Mouse (Mus musculus) urinary bladder, postnatal 25 days (tissue): ENCODE measurements around the gene Mblac2.

Experiments
- DNase-seq: peaks from one replicate; pipeline ENCODE4 v3.0.0; 2022; ENCODE audit warnings: low spot score

Gene Mblac2

DNA sequence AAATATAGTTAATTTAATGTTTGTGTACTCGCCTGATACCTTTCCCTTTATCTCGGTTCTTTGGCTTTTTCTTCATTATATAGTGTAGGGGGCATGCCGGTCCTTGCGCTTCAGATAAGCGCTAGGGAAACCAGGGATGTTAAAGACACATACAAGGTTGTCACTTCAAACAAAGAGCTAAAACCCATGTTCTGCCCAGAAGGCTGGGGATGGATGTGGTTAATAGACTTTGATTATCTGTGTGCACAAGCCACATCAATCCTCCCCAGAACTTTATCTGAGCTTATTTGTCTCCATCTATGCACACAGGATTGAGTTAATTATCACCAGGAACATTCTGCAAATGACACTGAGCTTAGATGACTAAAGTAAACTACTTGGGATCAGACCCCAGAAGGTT lies 25.5 kb downstream of the Mblac2 start:
- DNase-seq, result no peak

DNA sequence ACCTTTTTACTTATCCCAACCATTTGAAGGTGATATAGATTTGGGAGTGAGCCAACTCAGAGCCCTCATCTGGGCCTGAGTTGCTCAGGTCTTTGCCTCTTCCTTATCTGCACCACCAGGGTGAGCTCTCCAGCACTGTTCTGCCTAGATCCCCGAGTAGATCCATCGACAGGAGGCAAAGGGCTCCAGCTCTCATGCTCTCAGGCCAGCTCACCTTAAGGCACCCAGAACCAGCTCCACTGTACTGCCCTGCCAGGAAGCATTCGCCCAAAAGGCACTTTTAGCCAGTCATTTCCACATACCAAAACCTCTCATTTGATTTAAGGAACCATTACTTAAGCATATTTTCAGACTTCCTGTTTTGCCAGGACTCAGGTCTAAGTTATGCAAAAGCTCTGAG lies 29.8 kb downstream of the Mblac2 start:
- DNase-seq, result no peak

DNA sequence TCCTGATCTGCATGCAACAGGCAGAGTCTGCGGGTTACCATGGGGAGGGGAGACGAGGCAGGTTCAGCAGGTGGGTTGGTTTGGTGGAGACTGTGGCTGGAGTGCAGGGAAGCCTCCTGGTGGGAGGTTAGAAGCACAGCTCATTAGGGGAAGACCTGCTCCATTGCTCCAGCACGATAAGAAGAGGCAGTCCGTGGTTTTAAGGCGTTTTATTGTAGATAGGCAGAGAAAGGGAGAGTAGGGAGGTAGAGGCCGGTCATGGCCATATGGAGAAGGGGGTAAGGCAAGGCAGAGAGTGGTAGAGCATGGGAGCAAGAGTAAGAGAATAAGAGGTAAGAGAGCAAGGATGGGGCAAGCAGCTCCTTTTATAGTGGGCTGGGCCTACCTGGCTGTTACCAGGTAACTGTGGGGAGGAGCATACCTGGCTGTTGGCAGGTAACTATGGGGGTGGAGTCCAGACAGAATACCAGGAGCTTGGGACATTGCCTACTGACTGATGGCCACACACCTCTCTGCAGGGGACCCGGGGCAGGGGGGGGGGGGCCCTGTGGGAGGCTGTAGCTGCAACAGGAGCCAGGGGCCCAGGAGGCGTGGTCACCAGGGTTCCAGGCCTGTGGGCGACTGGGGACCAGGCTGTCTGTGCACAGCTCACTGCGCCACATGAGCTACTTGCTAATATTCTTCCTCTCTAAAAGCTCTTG lies 32.4 kb downstream of the Mblac2 start:
- no peak for DNase-seq

DNA sequence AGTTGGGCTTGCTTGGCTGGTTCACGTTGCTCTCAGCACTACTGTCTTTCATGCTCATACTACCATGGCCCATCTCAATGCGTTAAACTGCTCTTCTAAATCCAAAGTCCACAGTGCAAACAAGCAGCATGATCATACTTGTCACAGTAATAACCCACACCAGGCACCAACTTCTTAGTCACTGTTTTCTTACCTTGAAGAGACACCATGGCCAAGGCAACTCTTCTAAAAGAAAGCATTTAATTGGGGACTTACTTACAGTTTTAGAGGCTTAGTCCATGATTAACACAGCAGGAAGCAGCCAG lies 32.9 kb downstream of the Mblac2 start:
- DNase-seq, result no peak

DNA sequence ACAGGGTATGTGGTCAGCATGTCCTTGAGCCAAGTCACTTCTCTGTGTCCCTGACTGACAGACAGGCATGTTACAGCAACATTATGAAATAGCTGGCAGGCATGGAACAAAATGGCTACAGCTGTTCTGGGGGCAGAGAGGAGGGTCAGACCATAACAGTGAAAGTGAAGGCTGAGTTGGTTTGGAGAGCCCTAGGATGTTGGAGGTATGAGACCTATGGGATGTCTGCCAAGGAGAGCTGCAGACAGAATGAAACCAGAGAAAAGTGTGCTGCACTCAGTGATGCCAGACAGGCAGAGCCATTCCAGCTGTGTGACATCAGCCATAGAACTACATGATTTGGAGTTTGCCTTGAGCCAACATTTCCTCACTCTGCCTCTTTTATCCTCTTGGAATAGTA lies 43.7 kb downstream of the Mblac2 start:
- DNase-seq, result no peak

DNA sequence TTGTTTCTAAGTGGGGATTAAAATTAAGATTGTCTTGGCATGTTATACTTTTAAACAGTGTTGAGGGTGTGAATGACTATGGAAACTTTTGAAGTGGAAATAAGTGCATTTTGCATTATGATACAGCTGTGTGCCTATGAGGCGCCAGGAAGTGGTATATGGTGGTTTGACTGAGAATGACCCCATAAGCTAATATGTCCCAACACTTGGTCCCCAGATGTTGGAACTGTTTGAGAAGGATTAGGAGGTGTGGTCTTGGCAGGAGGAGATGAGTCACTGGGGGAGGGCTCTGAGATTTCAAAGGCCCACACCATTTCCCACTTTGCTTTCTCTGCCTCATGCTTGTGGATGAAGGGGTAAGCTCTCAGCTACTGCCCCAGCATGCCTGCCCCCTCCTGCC lies 44.2 kb downstream of the Mblac2 start:
- DNase-seq, result no peak

DNA sequence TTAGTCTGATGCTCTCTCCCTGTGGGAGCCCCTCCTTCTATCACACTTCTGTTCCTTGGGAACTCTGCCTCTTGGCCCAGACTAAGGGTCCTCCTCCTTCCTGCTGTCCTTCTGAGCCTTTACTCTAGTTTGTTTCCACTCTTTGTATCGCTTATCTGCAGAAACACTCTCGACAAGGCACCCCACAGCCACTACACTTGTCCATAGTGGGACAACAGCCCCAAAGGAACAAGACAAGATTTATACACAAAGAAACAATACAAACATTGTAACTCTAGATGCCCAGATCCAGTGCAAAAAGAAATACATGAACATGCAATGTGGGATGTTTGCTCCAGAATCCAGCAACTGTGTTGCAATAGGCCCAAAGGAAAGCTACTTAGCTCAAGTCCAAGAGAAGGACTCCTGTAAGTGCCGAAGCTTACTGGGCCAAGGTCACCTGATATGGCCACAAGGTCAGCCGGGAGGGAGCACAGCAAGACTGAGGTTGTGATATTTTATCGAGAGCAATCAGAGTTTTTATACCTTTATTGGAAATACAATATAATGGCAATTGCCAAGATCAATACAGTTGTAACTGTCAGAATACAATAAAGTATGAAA lies 46.0 kb downstream of the Mblac2 start:
- DNase-seq, result no peak

DNA sequence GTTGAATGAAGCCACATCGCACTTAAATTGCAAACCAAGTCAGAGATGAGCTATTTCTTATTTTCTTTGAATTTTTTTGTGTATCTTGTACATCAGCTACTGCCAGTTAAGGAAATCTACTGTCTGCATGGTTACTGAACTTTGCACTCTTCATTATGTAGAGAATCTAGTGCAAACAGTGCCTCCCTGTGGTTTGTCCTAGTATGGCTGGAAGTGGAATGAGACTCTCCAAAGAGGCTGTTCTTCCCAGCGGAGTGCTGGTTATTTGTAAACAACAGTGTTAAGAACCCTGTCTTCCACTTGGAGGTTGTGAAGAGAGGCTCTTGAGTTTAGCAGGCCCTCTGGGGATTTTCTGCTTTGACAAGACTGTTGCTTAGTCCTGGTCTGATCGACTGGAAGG lies 49.2 kb downstream of the Mblac2 start:
- peak; percentile 26 for DNase-seq

DNA sequence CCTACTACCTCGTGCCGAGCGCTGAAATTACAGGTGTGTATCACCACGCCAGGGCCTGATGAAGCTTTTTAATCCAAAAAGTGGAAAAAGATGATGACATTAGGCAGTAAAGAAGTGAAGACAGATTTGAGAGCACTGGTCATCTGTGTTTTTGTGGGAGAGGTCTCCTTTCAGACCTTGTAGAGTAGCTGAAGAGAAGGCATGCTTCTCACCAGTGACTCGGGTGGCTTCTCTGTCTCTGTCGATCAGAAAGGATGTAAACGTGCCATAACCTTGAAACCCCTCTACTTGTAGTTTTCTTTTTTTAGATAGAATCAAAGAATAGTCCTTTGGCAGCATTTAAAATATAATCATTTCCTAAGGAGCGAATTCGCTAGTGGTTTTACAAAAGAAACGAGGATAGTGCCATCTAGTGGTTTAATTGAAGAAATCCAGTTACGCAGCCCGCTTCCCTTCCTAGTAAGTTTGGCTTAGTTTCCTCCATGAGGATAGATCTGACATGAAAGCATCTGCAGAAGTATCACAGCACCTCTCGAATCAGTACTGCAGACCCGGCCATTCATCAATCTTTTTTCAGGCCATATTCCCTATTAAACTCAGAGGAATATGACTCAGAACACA lies 50.5 kb downstream of the Mblac2 start:
- DNase-seq, result no peak

DNA sequence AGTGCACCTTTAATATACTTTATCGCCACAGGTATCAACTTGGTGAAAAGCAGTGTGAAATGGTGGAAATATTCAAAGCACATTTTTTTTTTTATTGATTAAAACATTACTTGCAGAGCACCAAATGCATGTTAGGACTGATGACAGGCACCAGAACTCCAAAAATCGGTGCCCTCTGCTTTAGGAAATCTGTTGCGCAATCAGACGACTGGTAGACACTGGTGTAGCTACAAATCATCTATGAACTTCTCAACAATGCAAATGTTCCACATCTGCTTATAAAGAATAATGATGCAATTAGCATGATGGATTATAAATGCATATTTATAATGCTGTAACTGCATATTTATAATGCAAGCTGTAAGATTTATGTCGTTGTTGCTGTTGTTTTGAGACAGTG lies 53.0 kb downstream of the Mblac2 start:
- no peak for DNase-seq

DNA sequence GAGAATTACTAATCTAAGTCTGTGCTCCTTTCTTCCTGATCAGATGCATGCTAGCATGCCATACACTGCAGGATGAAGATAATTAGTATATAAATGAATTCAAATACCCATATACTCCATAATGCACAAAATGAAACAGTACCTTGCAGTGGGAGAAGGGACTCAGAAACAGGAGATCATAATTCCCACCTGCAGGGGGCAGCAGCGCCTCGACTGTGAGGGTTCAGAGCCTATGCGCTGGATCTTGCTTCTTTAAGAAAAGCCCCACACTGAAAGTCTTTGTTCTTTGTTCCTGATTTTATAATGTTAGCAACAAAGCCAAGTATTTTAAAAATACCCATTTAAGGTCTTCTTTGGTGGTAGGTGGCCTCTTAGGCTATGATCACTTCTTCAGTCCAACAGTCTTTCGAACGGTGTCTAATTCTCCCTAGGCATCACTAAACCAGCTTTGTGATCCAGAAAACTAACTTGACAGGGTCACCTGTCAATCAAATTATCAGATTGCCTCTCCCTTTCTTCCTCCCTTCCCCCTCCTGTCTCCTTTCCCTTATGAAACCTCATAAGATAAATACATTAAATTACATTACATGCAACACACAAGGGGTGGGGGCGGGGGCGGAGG lies 56.0 kb downstream of the Mblac2 start:
- peak; percentile 53 for DNase-seq

DNA sequence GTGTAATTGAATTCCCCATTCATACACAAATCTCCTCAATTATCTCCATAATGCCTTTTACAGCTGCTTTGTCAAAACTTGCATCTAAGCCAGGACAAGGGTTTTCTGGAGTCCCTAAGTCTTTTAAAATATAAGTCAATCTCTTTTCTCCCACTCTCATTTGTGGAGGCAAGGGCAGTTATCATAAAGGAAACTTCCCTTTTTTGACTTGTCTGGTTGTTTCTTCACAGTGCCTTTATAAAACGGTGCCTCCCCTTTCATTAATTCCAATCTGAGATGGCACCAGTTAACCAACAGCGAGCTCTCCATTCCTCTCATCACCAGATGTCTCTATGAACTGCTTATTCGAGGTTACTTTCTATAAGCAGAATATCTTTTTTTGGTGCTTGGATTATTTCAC lies 65.1 kb downstream of the Mblac2 start:
- DNase-seq, result no peak

DNA sequence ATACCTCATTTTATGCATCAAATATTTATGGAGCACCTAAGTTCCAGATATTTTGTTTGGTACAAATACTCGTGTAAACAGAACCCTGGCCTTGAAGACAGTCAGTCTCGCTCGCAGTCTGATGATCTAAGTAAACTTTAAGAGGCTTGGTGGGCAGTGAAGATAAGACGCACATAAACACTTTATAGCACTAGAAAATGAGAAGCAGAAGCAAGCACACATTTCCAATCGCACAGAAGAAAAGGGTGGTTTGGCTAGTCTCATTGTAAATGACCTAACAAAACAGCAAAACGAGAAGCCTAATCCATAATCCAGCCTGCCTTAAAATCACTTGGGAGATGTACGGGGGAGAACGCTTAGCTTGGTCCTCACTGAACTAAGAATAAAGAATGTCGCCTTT lies 71.3 kb downstream of the Mblac2 start:
- DNase-seq, result no peak

DNA sequence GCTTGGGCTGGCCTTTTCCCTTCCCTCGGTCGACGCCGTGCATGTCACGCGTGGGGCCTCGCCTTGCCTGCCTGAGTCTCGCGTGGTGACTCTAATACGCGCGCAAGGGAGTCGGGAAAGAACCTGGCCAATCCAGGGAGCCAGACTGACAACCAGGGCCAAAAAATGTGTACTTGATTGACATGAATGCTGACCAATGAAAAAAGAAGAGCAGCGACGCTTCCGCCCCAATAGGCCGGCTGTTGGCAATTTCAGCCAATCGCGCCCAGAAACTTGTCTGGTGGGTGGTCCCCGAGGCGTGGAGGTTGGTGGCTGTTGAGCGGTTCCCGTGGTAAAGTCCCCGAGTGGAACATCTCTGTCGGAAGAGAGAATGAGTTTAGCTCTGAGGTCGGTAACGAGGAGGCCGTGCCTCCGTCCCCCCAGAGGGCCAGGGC lies 71.8 kb downstream of the Mblac2 start, which contains the start of gene Cetn3:
TSS of gene Cetn3 (plus strand) at position 107 of the 434 bp plus-strand sequence.
- peak; percentile 80 for DNase-seq

DNA sequence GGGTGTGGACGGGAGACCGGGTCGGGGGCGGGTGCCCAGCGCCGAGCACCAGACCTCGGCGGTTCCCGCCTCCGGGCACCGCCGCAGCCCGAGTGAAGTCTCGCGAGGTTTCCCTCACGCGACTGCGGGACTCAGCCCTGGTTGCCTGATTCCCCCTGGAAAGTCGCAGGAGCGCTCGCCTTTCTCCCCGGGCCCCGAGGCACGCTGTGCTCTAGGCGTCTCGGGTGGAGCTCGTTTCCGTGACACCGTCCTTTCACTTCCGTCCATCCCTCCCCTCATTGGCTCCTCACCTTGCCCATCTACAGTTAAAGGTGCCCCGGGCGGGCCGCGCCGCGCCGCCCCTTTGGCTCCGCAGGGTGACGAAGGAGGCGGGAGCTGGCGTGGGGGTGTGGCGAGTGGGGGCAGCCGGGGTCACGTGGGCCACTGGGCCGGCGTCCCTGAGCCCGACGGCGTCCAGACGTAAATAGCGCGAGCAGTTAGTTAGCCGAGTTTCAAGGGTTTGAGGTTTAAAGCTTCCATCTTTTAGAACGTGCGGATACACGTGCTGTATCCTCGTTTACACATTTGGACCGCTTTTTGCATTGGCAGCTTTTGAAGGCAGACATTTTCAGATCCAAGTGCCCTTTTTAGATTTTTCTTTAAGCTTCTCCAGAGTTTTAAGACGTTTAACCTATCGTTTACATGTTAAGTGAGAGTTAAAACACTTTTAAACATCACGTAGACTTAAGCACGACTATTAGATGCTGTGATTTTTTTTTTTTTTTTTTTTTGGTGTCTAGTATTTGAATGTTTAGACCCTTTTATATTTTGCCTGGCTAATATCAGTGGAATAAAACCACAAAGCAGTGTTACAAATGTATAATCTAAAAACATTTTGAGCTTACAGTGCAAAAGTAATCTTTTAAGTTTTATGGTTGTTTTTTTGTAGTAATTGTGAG lies 72.5 kb downstream of the Mblac2 start:
- DNase-seq, result peak; percentile 95

DNA sequence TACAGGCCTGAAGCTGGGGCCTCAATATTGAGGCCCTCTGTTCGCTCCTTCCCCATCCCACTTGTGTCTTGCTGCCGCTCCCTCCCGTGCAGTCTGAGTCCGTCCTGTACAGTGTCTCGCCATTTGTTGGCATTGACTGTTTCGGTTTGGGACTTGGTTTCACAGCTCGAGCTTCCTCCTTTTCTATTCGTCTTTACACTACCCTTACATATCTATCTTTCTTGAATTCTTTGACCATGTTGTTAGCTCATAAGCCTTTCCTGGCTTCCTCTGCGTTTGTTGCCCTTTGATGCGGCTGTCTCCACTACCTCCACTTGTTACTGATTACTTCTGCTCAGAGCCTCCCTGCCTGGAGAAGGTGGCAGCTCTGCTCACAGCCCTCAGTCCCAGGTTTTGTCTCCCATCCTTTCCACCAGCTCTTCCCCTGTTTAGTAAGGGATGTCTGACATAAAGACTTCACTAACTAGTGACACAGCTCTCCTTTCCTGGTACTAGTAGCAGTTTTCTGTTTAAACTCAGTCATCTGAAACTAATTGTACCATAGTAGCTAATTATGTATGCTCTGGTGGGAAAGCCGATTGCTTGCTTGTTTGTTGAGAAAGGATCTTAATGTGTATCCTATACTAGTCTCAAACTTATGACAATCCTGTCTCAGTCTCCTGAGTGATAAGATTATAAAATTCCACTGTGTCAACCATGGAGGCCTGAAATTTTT lies 74.8 kb downstream of the Mblac2 start:
- no peak for DNase-seq

DNA sequence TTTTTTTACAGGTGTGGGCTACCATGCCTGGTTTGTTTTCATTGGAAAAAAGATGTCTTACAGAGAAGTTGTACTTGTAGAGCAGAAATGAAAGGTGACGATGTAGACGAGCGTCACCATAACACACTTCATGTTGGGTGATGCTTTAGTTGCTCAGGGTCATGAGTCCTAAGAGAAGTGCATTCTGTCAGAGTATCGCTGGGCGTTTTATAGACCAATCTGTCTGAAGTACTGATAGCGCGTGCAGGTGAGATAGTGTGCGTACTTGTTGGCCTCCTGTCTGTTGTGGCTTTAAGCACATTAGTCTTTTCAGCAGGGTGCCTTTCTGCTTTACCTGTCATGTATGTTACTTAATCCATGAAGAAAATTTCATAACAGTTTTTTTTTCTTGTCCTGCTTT lies 79.0 kb downstream of the Mblac2 start:
- no peak for DNase-seq

DNA sequence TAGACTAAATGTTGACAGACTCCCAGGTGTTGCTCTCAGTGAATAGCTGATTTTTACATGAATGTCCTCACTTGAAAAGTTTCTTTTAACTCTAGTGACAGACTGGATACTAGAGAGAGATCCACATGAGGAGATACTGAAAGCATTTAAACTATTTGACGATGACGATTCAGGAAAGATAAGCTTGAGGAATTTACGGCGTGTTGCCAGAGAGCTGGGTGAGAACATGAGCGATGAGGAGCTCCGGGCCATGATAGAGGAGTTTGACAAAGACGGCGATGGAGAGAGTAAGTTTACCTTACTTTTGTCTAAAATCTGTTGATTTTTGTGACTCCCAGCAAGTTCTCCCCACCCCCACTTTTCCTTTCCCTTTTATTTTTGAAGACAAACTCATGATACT lies 80.7 kb downstream of the Mblac2 start:
- DNase-seq, result no peak

DNA sequence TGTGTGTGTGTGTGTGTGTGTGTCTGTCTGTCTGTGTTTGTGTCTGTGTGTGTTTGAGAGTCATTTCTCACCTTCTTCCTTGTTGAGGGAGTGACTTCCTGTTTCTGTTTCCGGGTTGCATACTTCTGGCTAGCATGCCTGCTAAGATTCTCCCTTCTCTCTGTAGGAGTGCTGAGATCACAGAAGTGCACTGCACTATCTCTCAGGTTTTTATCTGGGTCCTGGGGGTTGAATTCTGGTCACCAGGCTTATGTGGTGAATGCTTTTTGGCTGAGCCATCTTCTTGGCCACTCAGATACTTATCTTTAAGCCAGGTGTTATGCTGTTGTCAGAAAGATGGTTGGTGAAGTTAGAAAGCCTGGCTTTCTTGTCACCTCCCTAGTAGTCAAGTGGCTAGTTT lies 82.7 kb downstream of the Mblac2 start:
- no peak for DNase-seq

DNA sequence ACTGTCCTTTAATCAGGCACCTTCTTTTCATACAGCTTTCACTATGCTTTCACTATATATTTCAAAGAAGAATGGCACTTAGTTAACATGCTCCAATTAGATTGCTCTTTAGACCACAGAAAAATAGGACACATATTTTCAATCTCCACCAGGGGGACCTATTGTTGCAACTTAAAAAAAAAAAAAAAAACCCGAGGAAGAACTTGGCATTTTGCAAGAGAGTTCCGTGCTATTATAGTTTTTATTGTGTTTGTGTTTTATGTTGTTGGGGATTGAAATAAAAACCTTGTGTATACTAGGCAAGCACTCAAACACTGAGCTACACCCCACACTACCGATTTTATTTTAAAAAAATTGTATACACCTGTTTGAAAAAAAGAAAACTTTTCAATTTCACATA lies 90.0 kb downstream of the Mblac2 start:
- no peak for DNase-seq
